Mouse (Mus musculus) kidney, postnatal 4 days (tissue): Measurements from ENCODE around the gene Mcu.
A peak's percentile ranks its signal among the peaks of the same experiment; 100 is the strongest.

ENCODE experiments used
- DNase-seq, 2 experiments: peaks; one replicate each; pipeline ENCODE4 v3.0.0; 2021; ENCODE audit warnings: mixed read lengths in 2 of 2

Gene Mcu

GRCm38 (mm10) chr10:59424453-59424852, 192.0 kb downstream of the Mcu start:
- peak; percentile 17 to 34 for DNase-seq

- no peak for DNase-seq
Observed at GRCm38 (mm10) chr10:59419516-59419915, 197.0 kb downstream of the Mcu start.

GRCm38 (mm10) chr10:59416623-59417022, 199.9 kb downstream of the Mcu start:
- DNase-seq = no peak

- DNase-seq = no peak
Observed at GRCm38 (mm10) chr10:59413711-59414110, 202.8 kb downstream of the Mcu start.

GRCm38 (mm10) chr10:59410264-59410663, 206.2 kb downstream of the Mcu start:
- no peak for DNase-seq

- no peak for DNase-seq
Observed at GRCm38 (mm10) chr10:59408499-59408898, 208.0 kb downstream of the Mcu start.

- no peak for DNase-seq
Observed at GRCm38 (mm10) chr10:59403793-59404149, 212.7 kb downstream of the Mcu start.

GRCm38 (mm10) chr10:59402899-59403792, 213.3 kb downstream of the Mcu start, which contains the start of gene Pla2g12b:
Gene Pla2g12b, plus strand, starts transcription at chr10:59403660.
- DNase-seq = peak in 1 of 2 experiments; percentile 12
